Mouse (Mus musculus) granulocyte monocyte progenitor cell, adult 5-6 weeks (primary cell): ENCODE data around the gene Gnpat. TPM values are rescaled to one million over a fixed set of nuclear protein-coding genes. Genes with fewer than 3 reads are reported as not detected.

Experiments used
- ATAC-seq: replicated peaks from 2 replicates; pipeline ENCODE4 v1.8.0; 2016; ENCODE audit warnings: mild to moderate bottlenecking, moderate TSS enrichment, inconsistent platforms; ENCODE audit not compliant: poor library complexity, severe bottlenecking
- total RNA-seq, 2 experiments: library from RNA; stranded (forward) in 1 of 2; stranded (reverse) in 1 of 2; fragments of 200-712, 200-1000 nt in 1 of 2; fragments of >200 nt in 1 of 2; fragmentation: Nextera tagmentation in 1 of 2; gene quantifications; 2 replicates each; pipeline ENCODE4 v1.2.3; 2014 to 2017

The Gnpat gene
- 116 and 145 TPM in 2 replicates for total RNA-seq (2014; fragmentation: Nextera tagmentation)
- total RNA-seq (2017), result 92.3 and 115 TPM in 2 replicates

DNA sequence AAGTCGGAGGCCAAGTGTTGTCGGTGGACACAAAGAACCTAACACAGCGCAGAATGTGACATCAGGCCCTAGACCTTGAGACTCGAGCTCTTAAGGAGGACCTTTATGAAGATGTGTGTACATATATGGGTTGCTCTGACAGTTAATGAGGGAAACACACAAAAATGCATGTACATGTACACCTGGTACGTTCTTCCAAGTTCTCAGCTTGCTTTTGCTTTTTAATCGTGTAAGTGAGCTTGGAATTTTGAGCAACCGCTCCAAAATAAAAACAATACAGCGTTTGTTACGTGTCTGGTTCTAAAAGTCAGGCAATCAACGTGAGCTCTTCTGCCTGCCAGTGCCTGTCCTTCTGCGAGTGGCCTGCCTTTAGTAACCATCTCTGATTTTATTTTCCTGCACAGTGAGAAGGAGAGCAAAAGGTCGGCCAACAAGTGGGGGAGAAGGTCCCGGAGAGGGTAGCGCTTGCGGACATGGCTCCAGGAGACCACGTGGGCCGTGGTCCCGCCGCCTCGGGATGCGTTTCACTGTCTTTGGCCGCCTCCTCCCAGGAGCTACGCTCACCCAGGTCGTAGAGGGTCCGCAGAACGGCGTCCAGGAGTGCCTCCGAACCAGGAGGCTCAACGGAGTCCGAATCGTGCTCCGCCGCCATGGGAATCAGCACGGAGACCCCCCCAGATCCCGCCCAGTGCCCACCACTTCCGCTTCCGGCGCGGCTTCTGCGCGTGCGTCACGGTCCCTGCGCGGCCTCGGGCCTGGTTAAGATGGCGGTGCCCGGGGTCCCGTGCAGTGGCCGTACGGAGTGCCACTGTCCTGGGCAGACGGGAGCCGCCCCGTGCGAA, at the start of gene Gnpat, which contains the start of gene 2810004N23Rik:
TSS of gene Gnpat (plus strand) at position 713 of the 842 bp plus-strand sequence.
TSS of gene 2810004N23Rik (minus strand) at position 800 of the 842 bp plus-strand sequence.
- ATAC-seq, result peak; percentile 79

DNA sequence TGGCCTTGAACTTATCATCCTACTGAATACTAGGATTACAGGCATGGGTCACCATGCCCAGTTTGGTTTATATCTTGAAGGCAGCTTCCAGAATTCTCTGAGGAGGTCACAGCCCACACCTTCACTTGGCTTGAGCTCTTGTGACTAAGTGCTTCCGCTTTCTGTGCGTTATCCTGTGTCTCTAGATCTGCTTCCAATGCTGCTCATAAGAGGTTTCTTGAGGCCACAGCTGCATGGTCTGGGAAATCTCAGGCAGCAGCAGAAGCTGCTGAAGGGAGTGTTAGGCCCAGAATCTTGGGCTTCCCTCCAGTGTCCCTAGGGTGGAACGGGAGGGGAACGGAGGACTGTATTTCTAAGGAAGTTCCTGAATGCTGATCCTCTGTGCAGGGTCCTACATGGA, 49.5 kb upstream of the Gnpat start:
- no peak for ATAC-seq

DNA sequence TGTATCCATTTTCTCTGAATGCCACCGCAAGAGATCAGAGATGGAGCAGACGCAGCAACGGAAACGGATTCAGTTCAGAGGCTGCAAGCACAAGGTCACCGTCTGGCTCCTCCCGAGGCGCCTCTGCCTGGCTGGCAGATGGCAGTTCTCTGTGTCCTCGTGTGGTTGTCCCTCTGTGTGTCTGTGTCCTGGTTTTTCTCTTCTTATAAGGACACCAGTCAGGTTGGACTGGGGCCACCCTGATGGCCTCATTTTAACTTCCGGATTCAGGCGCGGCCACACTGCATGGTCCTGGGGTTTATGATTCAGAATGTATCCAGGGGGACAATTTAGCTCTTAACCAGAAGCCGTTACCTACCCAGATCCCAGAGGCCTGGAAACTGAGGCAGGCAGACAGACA, 47.0 kb upstream of the Gnpat start:
- no peak for ATAC-seq

DNA sequence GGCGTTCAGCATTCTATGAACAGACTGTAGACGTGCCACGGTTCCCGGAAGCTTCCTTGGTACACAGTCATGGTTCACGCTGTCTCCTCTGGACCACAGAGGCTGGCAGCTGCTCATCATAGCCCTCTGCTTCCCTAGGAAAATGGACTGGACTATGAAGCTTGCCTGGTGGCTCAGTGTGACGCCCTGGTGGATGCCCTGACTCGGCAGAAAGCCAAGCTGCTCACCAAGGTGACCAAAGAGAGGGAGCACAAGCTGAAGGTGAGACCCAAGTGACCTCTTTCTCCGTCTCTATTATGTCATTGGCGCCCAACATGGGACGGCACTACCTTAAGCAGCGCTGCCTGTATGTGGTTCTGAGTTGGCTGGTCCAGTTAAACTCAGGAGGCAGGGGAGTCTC, 46.0 kb upstream of the Gnpat start:
- no peak for ATAC-seq

DNA sequence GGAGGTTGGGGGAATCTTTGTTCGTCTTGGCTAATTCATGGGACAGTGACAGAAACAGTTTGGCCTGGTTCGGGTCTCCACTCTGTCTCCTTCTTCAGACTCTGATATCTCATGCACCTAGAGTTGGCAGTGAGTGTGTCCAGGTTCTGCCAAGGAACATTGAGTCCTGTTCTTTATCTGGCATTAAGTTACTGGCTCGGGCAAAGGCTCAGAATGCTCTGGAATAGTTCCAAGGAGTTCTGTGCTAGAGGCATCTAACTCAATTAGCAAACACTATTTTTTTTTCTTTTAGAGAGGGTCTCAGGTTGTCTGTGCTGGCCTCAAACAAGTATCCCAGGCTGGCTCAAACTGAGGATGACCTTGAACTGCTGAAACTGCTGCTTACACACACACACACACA, 45.5 kb upstream of the Gnpat start:
- ATAC-seq, result no peak

DNA sequence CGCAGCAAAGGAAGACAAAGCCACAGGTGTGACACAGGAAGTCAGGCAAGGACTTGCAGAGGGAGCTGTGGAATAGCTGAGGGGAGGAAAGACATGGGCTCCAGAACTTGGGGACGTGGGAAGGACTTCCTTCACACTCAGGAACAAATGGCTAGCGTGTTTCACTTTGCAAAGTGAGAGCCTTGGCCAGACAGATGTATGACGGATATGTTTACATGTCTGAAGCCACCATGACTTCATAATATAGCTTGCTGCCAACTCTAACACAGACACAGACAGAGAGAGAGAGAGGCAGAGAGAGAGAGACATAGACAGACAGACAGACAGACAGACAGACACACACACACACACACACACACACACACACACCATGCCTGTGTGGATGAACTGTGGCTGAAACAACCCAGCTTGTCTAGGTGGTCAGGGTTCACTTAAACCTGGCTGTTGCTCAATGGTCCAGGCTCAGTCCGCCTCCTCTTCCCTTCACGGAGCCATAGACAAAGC, 43.2 kb upstream of the Gnpat start:
- ATAC-seq, result no peak

DNA sequence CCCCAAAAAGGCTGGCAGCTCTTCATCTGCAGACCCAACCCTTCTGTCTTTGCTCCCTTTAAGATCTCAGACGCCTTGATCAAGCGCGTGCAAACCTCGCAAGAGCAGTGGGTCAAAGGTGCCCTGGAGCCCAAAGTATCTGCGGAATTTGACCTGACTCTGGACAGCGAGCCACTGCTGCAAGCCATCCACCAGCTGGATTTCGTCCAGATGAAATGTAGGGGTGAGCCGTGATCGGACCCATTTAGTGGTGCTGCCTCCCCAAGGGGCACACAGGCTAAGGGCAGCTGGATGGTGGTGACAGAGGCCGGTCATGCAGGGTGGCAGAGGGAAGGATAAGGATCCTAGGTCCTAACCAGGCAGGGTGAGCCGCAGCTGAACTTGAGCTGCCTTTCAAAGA, 42.7 kb upstream of the Gnpat start:
- ATAC-seq, result no peak

DNA sequence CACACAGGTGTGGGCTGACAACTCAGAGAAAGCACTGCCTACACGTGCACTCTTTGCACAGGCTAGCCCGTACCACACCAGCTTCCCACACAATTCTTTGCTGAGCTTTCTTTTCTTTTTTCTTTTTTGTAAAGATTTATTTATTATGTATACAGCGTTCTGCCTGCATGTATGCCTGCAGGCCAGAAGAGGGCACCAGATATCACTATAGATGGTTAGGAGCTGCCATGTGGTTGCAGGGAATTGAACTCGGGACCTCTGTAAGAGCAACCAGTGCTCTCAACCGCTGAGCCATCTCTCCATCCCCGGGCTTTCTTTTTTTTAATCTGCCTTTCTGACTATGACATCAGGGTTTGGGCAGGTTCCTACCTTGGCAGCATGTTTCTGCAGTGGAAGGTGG, 39.3 kb upstream of the Gnpat start:
- ATAC-seq, result no peak

DNA sequence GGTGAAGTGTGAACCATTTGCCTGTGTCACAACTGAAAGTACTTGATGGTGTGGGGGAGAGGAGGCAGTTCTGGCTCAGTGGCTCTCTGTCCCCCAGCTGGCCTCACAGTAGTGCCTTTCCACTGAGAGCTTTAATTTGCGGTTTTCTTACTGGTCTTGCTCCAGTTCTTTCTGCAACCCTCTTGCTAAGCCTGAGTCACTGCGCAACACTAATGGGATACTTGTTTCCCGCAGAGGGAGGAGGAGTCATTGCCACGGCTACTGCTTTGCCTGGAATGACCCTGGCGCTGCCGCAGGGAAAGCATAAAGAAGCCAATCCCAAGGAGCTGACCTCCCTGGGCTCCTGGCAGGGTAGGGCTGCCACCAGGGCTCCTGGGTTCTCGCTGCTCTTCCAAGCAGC, 36.2 kb upstream of the Gnpat start:
- ATAC-seq, result peak; percentile 40

DNA sequence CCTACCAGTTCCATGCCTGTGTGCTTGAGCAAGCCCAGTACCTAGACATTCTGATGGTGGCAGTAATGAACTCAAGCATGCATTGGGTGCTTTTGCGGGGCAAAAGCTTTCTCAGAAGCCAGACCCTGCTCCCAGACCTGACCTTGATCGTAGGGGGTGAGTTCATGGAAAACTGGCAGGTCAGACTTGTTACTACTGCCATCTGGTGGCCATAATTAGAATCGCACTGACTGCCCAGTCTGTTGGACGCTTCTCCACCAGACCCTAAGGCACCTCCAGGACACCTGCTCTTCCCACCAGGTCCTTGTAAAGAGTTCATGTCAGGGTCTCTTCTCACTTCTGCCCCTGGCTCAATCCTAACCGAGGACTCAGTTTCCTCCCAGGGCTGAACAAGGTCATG, 35.4 kb upstream of the Gnpat start:
- ATAC-seq, result peak; percentile 46

DNA sequence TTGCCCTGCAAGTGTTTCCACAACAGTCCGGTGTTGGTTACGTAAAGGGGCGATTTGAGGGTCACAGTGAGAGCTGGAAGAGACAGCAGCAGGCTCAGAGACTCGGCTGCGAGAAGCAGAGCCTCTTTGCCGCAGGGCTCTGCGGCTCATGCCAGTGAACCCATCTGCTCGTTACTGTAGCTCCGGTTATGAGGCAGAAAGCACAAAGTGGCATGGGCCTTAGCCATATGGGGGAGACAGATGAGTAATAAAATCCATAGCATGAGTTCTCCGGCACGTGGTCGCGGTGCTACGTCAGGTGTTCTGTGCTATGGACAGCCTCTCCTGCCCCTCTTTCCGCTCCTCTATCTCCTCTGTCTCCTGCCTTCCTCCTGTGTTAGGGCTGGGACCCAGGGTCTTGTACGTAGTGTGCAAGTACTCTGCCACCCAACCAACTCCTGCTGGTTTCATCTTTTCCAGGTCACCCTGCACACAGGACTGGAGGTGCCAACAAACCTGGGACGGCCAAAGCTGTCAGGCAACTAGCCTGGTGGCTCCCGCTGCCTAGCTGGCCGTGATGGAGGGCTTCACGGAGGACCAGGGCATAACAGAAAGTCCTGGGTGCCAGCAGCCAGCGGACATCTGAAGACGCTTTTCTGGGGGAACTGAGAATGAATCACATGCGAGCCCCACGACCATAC, 34.1 kb upstream of the Gnpat start:
- no peak for ATAC-seq

DNA sequence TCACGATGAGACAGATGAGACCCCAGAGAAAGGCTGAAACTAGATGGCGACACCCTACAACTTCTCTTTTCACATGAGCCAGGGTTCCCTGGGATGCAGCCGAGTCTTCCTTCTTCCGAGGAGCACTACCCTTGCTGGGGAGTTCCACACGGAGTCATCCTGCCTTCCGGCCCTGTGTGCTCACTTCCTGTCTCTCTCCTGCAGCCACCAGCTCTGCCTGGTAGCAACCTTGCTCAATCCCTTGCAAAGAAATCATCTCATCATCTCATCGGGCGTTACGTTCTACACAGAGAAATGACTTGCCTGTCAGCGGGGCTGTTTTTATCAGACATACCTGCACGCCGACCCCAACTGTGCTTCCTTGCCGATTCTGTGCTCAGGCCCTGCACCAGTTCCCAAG, 32.8 kb upstream of the Gnpat start:
- ATAC-seq, result peak; percentile 82

DNA sequence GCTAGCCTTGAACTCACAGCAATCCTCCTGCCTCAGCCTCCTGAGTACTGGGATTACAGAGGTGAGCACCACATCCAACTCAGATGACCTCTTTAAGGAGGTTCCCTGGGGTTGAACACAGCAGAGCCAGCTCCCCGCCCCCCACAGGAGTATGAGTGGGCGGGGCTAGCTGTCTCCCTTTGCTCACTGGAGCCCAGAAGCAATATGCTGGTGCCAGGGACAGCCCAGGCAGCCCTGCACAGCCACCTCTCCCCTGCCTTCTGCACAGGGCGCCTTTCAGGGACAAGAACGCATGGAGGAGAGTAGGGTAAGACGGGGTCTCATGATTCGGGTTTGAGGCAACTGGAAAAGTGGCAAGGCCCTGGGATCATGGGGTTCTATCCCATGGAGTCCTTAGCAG, 31.3 kb upstream of the Gnpat start:
- ATAC-seq, result no peak

DNA sequence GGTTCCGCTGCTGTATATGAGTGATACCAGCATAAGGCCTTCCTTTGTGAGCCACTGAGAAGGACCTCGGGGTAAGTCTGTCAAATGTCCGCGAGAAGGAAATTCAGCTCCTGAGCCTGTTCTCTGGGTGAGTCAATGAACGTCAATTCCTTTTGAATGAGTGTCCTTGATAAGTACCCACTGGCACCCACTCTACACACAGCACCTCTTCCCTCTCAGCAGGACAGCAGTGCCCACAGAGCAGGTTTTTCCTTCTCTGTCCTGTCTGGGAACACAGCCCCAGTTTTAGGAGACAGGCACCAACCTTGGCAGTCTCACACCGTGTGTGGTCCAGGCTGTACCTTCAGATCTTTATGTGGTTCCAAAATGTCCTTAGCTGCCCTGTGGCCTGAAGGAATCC, 30.9 kb upstream of the Gnpat start:
- no peak for ATAC-seq

DNA sequence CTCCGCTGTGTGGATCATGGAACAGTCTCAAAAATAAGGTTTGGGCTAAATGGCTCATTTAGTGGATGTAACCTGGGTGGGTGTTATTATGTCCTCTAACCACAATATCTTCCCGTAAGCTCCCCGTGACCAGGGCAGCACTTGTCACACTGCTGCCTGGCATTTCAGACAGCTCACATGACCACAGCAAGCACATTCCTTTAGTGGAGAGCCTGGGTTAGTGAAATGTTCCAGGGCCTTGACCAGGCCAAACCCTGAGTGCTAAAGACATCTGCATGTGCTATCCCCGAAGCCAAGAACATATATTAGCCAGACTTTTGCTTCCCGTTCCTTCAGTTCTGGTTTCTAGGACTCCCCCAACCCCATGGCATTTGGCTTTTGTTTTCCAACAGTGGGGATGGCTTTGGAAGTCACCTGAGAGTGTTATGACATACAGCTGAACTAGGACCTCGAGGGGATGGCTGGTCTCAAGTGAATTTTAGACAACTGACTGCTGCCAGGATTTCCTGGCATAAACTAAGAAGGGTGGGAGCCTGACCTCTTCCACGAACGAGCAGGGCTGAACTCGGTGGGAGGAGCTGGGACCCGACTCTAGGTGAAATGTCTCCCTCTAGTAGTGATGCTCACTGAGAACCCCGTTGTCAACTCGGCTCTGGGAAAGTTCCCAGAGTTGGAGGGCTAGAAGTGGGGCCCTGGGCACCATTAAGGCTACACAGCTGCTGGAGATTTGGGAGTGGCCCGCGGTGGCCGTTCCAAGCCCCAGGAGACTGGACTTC, 29.2 kb upstream of the Gnpat start:
- ATAC-seq, result no peak

DNA sequence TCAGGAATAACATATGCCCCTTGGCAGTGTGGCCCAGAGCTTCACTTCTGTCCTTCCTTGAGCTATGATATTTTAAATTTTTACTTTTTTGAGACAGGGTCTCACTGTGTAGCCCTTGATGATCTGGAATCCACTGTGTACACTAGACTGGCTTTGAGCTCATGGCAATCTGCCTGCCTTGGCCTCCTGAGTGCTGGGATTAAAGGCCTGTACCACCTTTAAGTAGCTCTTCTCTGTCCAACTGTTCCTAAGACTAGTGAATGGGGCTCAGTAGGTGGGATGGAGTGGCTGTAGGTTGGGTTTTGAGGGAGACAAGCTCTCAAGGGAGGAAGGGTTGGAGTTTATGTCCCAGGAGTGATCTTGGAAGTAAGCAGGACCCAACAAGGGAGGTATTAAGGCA, 27.0 kb upstream of the Gnpat start:
- no peak for ATAC-seq

DNA sequence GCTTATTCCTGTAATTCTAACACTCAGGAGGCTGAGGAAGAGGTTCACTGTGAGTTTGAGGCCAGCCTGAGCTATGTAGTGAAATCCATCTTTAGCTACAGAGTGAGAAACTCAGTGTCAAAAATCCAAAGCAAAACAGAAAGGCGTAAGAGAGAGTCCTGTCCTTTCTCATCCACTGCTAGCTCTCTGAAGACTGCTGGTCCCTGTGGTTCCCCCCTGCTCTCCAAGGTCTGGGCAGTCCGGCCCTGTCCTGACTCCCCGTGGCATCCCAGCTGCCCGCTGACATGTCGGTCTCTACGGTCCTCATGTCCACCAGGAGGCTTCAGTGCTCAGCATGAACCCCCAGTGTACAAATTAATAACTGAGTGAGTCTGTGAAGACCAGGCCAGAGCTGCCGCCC, 26.6 kb upstream of the Gnpat start:
- no peak for ATAC-seq

DNA sequence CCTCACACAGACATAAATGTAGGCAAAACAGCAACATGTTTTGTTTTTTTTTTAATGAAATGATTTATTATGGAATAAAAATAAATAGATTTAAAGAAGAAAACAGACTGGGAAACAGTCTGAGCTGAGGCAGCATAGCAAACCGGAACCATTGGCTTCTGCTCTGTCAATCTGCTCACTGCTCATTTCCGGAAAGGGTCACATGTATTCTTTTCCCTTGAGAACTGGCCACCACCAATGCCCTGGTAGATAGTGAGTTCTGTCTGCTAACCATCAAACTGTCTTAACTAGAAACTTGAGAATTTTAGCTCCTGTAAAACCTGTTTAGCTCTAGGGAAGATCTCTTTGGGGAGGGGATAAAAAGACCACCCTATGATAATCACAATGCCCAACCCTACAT, 25.9 kb upstream of the Gnpat start:
- no peak for ATAC-seq

DNA sequence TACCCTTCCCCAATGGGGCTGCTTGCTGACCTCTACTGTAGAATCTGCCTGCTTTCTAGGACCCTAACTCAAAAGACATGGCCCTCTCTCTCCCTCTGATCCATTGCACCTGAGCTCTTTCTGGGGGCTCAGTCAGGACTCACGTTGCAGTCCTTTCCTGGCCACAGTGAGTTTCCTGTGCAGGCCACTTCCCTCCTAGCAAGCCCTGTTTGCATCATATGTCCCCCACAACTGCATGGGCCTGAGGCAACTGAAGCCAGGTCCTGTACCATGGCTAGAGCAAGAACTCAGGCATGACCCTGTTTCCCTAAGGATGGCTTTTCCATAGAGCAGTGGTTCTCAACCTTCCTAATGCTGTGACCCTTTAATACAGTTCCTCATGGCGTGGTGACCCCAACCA, 24.9 kb upstream of the Gnpat start:
- peak; percentile 86 for ATAC-seq

DNA sequence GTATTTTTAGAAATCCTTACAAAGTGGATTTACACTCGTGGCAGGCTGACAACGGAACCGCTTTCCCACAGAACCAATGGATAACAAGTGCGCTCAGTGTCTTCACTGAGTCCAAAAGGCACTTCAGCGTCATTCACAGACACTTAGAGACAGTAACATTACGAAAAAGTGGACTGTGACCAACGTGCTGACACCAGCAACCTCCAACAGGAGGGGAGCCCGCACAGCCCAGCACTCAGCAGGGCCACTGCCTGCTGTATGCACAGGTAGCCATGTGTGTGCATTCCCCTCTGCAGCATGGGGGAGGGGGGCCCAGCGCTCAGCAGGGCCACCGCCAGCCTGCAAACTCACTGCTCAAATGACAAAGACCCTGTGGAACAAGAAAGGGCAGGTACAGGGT, 23.5 kb upstream of the Gnpat start:
- ATAC-seq, result no peak

DNA sequence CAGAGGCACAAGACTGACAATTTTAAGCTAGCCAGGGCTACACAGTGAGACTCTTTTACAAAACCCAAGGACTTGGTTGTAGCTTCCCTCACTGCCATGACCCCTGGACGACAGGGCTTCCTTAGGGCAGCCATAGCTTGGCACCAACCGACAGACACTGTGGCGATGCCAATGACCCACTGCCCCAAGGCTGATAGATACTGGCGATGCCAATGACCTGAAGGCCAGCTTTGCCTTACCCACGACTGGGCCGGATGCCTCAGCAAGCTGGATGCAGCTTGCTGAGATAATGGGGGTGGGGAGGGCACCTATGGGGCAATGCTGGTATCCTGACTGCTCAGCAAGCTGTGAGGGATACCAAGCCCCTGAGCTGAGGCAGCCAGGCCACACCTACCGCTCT, 21.9 kb upstream of the Gnpat start:
- no peak for ATAC-seq
